Mouse (Mus musculus): ENCODE measurements at regions not wholly inside any gene's neighbourhood (a gene's known extent, or its start where the extent isn't known, plus 50 kb on each side); places are given as distances from the start of the nearest gene placed in this dataset.

DNA sequence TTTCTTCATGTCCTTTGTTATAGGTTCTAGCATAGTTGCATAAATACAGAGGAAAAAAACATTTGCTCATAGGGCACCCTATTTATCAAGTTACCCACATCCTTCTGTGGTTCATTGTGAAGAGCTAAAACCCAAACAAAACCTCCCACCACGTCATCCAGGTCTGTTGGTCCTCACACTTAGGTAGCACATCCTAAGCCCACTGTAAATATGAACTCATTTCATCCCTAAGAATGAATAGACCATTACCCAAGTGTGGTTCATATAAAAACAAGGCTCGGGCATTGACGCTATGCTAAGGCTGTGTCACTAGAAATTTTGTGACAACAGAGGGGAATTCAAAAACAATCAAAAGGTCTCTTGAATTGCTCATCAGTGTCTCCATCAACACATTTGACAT is 156.4 kb upstream of the Tnfaip3 start:
- Histone ChIP-seq H3ac (ENCODE audit: control insufficient read depth, insufficient read length) (no peak overlapping the region), H3K4me2 (ENCODE audit: low read depth) (no peak overlapping the region), H3K36me3 (ENCODE audit: control insufficient read depth, insufficient read depth) (no peaks in the 10 kb centered on the region), H3K4me3 (no peak overlapping the region), H3K79me2 (ENCODE audit: control insufficient read depth, insufficient read depth) (no peaks in the 10 kb centered on the region), H3K27me3 (ENCODE audit: control insufficient read depth, insufficient read depth, insufficient read length) (no peaks in the 10 kb centered on the region)
- TF ChIP-seq MYOG (IDR thresholded peaks at IDR 0.05; ENCODE audit: control insufficient read depth in 1 of 3, insufficient read depth in 1 of 3, insufficient read length in 2 of 3, low read depth in 2 of 3) (no peak), POLR2A (IDR thresholded peaks at IDR 0.05; ENCODE audit: insufficient read length, low read depth) (no peak), SRF (IDR thresholded peaks at IDR 0.05; ENCODE audit: control insufficient read depth, insufficient read length, low read depth) (no peak), USF1 (IDR thresholded peaks at IDR 0.05; ENCODE audit: low read depth) (no peak), TCF12 (IDR thresholded peaks at IDR 0.05; ENCODE audit: insufficient read depth, poor library complexity, severe bottlenecking) (no peak), REST (IDR thresholded peaks at IDR 0.05; ENCODE audit: insufficient read depth, insufficient read length) (no peak), E2F4 (IDR thresholded peaks at IDR 0.05; ENCODE audit: insufficient read depth) (no peak), TCF3 (IDR thresholded peaks at IDR 0.05; ENCODE audit: insufficient read length, low read depth) (no peak), MAX (IDR thresholded peaks at IDR 0.05; ENCODE audit: low read depth) (no peak)

DNA sequence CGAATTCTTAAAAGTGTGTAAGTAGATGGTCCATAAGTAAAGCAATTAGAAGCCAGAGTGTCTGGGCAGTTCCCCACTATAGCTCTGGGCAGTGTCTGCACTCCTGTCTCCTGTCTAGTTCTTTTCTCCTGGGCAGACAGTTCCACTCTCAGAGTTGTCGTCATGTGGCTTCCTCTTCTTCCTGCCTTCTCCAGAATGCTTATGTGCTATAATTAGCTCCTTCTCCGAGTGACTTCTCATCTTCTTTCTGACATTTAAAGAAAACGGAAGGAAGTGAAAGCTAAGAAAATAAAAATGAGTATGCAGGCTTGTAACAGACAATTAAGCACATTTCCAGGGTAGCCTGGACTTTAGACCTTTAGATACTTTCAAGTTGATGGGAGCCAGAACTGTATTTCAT is 155.1 kb upstream of the Tnfaip3 start:
- H3K4me3 ChIP-seq = no peak overlapping the region
- H3ac ChIP-seq (ENCODE audit: control insufficient read depth, insufficient read length) = no peak overlapping the region
- peak overlapping the region; percentile 37 for H3K4me2 ChIP-seq (ENCODE audit: low read depth)
- H3K79me2 ChIP-seq (ENCODE audit: control insufficient read depth, insufficient read depth) = no peaks in the 10 kb centered on the region
- no peaks in the 10 kb centered on the region for H3K27me3 ChIP-seq (ENCODE audit: control insufficient read depth, insufficient read depth, insufficient read length)
- no peak for TF ChIP-seq MYOD1 (IDR thresholded peaks at IDR 0.05; ENCODE audit: control insufficient read depth in 1 of 3, insufficient read length in 2 of 3, low read depth in 2 of 3)
- no peak for TF ChIP-seq POLR2AphosphoS2 (IDR thresholded peaks at IDR 0.05; ENCODE audit: insufficient read length, low read depth)
- no peak for TF ChIP-seq CEBPB (IDR thresholded peaks at IDR 0.05; ENCODE audit: insufficient read depth, poor library complexity, severe bottlenecking)
- no peak for TF ChIP-seq TCF3 (IDR thresholded peaks at IDR 0.05; ENCODE audit: insufficient read length, low read depth)
- TF ChIP-seq TCF12 (IDR thresholded peaks at IDR 0.05; ENCODE audit: insufficient read depth, poor library complexity, severe bottlenecking) = no peak
- no peaks in the 10 kb centered on the region for H3K36me3 ChIP-seq (ENCODE audit: control insufficient read depth, insufficient read depth)

DNA sequence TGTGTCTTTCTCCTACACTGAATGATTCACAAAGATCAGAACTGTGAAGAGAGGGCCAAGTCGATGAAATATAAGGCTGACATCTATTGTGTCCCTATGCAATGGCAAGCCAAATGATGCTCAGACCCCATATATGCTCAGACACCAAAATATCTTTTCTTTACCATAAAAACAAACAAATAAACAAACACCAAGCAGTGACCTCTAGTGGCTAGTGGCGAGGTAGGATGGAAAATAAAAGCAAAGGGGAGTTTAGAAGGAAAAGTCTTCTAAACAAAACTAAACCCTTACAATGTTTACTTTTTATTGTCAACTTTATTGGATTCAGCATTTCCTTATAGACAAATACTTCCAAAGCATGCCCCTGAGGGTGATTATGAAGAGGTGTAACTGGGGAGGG is 153.8 kb upstream of the Tnfaip3 start:
- no peak overlapping the region for H3ac ChIP-seq (ENCODE audit: control insufficient read depth, insufficient read length)
- TF ChIP-seq MYOG (IDR thresholded peaks at IDR 0.05; ENCODE audit: control insufficient read depth in 1 of 3, insufficient read depth in 1 of 3, insufficient read length in 2 of 3, low read depth in 2 of 3) = no peak
- TF ChIP-seq CEBPB (IDR thresholded peaks at IDR 0.05; ENCODE audit: insufficient read depth, poor library complexity, severe bottlenecking) = no peak
- no peak for TF ChIP-seq REST (IDR thresholded peaks at IDR 0.05; ENCODE audit: insufficient read depth, insufficient read length)
- no peak for TF ChIP-seq SRF (IDR thresholded peaks at IDR 0.05; ENCODE audit: control insufficient read depth, insufficient read length, low read depth)
- H3K4me2 ChIP-seq (ENCODE audit: low read depth) = peak overlapping the region; percentile 69
- no peaks in the 10 kb centered on the region for H3K36me3 ChIP-seq (ENCODE audit: control insufficient read depth, insufficient read depth)
- H3K27me3 ChIP-seq (ENCODE audit: control insufficient read depth, insufficient read depth, insufficient read length) = no peaks in the 10 kb centered on the region
- H3K4me3 ChIP-seq = peak overlapping the region; percentile 14
- no peaks in the 10 kb centered on the region for H3K79me2 ChIP-seq (ENCODE audit: control insufficient read depth, insufficient read depth)

DNA sequence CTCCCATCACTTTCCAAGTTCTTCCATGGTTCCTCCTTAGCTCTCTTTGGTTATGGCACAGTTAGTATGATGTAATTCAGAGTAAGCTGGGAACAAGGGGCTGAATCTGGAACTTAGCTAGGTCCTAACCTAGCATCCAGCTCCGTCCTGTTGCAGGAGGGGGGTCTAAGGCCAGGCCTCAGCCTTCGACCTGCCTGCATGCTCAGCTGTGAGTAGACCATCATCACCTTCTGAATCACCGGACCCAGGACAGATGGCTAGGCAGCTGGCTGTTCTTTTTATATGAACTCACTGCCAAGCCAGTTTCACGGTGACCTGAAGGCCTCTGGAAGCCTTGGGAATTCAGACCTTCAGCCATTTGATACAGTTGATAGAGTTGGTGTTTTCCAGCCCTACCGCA is 152.9 kb upstream of the Tnfaip3 start:
- H3ac ChIP-seq (ENCODE audit: control insufficient read depth, insufficient read length) = no peak overlapping the region
- H3K4me2 ChIP-seq (ENCODE audit: low read depth) = peak overlapping the region; percentile 69
- no peaks in the 10 kb centered on the region for H3K79me2 ChIP-seq (ENCODE audit: control insufficient read depth, insufficient read depth)

DNA sequence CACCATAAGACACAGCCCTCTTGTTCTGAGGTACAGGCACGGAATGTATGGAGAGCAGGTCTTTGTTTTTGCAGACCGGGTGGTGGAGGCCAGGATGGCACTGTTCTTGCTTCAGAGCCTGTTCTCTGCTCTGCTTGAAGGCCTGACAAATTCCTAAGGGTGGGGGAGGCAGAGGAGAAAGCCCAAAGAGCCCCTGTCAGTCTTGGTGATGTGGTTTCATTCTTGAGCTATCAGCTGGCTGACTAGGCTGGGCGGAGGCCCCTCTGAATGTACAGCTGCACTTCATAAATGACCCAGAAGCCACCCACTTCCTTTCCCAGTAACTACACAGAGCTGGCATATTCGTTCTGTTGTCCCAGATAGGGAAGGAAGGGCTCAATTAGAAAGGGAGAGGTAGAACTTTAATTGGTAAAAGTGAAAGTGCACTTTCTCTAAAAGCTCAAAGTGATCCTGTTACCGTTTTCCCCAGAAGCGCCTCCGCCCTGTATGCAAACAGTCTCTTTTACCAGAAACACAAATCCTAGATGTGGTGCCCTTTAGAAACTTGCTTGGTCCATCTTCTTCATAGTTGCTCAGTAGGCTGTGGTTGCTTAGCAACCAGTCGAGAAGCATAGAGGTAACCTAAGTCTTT is 152.3 kb upstream of the Tnfaip3 start:
- H3K27me3 ChIP-seq (ENCODE audit: control insufficient read depth, insufficient read depth, insufficient read length) = no peaks in the 10 kb centered on the region
- peak overlapping the region; percentile 14 for H3K4me3 ChIP-seq
- H3K4me2 ChIP-seq (ENCODE audit: low read depth) = peak overlapping the region; percentile 69
- no peak overlapping the region for H3ac ChIP-seq (ENCODE audit: control insufficient read depth, insufficient read length)
- no peaks in the 10 kb centered on the region for H3K36me3 ChIP-seq (ENCODE audit: control insufficient read depth, insufficient read depth)
- H3K79me2 ChIP-seq (ENCODE audit: control insufficient read depth, insufficient read depth) = no peaks in the 10 kb centered on the region
- TF ChIP-seq USF1 (IDR thresholded peaks at IDR 0.05; ENCODE audit: low read depth) (no peak), CEBPB (IDR thresholded peaks at IDR 0.05; ENCODE audit: insufficient read depth, poor library complexity, severe bottlenecking) (0 out of 2 replicates have a peak, but pooled peaks have one; percentile 20), MAX (IDR thresholded peaks at IDR 0.05; ENCODE audit: low read depth) (peak; percentile 22), REST (IDR thresholded peaks at IDR 0.05; ENCODE audit: insufficient read depth, insufficient read length) (no peak), TCF3 (IDR thresholded peaks at IDR 0.05; ENCODE audit: insufficient read length, low read depth) (peak; percentile 61), TCF12 (IDR thresholded peaks at IDR 0.05; ENCODE audit: insufficient read depth, poor library complexity, severe bottlenecking) (peak; percentile 83), MYOG (IDR thresholded peaks at IDR 0.05; ENCODE audit: control insufficient read depth in 1 of 3, insufficient read depth in 1 of 3, insufficient read length in 2 of 3, low read depth in 2 of 3) (peak in 2 of 3 experiments; percentile 85 to 90), POLR2A (IDR thresholded peaks at IDR 0.05; ENCODE audit: insufficient read length, low read depth) (no peak), MYOD1 (IDR thresholded peaks at IDR 0.05; ENCODE audit: control insufficient read depth in 1 of 3, insufficient read length in 2 of 3, low read depth in 2 of 3) (peak in 2 of 3 experiments; percentile 72 to 90)

More for the DNA sequence above, 152.9 kb upstream of the Tnfaip3 start:
- TF ChIP-seq MAX (IDR thresholded peaks at IDR 0.05; ENCODE audit: low read depth) = no peak
- TF ChIP-seq USF1 (IDR thresholded peaks at IDR 0.05; ENCODE audit: low read depth) = no peak
- no peak for TF ChIP-seq E2F4 (IDR thresholded peaks at IDR 0.05; ENCODE audit: insufficient read depth)
- TF ChIP-seq TCF12 (IDR thresholded peaks at IDR 0.05; ENCODE audit: insufficient read depth, poor library complexity, severe bottlenecking) = peak; percentile 98
- TF ChIP-seq MYOD1 (IDR thresholded peaks at IDR 0.05; ENCODE audit: control insufficient read depth in 1 of 3, insufficient read length in 2 of 3, low read depth in 2 of 3) = peak; percentile 85 to 100 (median 96)
- TF ChIP-seq CEBPB (IDR thresholded peaks at IDR 0.05; ENCODE audit: insufficient read depth, poor library complexity, severe bottlenecking) = peak; percentile 89
- peak; percentile 97 for TF ChIP-seq TCF3 (IDR thresholded peaks at IDR 0.05; ENCODE audit: insufficient read length, low read depth)
- TF ChIP-seq REST (IDR thresholded peaks at IDR 0.05; ENCODE audit: insufficient read depth, insufficient read length) = no peak
- no peak for TF ChIP-seq SRF (IDR thresholded peaks at IDR 0.05; ENCODE audit: control insufficient read depth, insufficient read length, low read depth)
- TF ChIP-seq POLR2AphosphoS2 (IDR thresholded peaks at IDR 0.05; ENCODE audit: insufficient read length, low read depth) = peak; percentile 62
- TF ChIP-seq MYOG (IDR thresholded peaks at IDR 0.05; ENCODE audit: control insufficient read depth in 1 of 3, insufficient read depth in 1 of 3, insufficient read length in 2 of 3, low read depth in 2 of 3) = peak; percentile 93 to 100 (median 97)
- peak; percentile 57 for TF ChIP-seq POLR2A (IDR thresholded peaks at IDR 0.05; ENCODE audit: insufficient read length, low read depth)
- Histone ChIP-seq H3K27me3 (ENCODE audit: control insufficient read depth, insufficient read depth, insufficient read length) (no peaks in the 10 kb centered on the region), H3K4me3 (peak overlapping the region; percentile 14), H3K36me3 (ENCODE audit: control insufficient read depth, insufficient read depth) (no peaks in the 10 kb centered on the region)
